Mouse (Mus musculus): Measurements from ENCODE around the gene Vmn1r12. TPM values are rescaled to one million over a fixed set of nuclear protein-coding genes. Genes with fewer than 3 reads are reported as not detected.
"Not testable (repeated sequence)": the region's sequence is repeated elsewhere in the genome, so short reads cannot be mapped to it uniquely, and the experiment has no call there.

Vmn1r12 gene
- not detected in 2 replicates for polyA plus RNA-seq (2016; fragmentation: Nextera tagmentation; extraction: Ambion mirVana)

- Histone ChIP-seq H3K27me3 (no peaks in the 10 kb centered on the region), H3K9ac (no peak within 1 kb of the TSS), H3K27ac (no peak within 1 kb of the TSS), H3K9me3 (no peaks in the 10 kb centered on the region), H3K36me3 (replicated peaks) (no peaks in the 10 kb centered on the region), H3K4me2 (no peak within 1 kb of the TSS), H3K4me1 (no peaks in the 10 kb centered on the region), H3K4me3 (replicated peaks) (no peak within 1 kb of the TSS)
- ATAC-seq (ENCODE audit: low FRiP score), result no peak
- WGBS, result 85% methylated on average over 2 of the region's 2 CpGs
Measured at GRCm38 (mm10) chr6:57156619-57157018, at the start of gene Vmn1r12. Vmn1r12 (plus strand) TSS chr6:57156919.

- Histone ChIP-seq H3K9me3 (no peaks in the 10 kb centered on the region), H3K4me1 (no peaks in the 10 kb centered on the region), H3K27ac (no peak within 1 kb of the TSS), H3K4me3 (replicated peaks) (no peak within 1 kb of the TSS), H3K36me3 (replicated peaks) (no peaks in the 10 kb centered on the region), H3K9ac (no peak within 1 kb of the TSS), H3K27me3 (no peaks in the 10 kb centered on the region), H3K4me2 (no peak within 1 kb of the TSS)
- WGBS, result 91% methylated on average over 3 of the region's 3 CpGs
- no peak for ATAC-seq (ENCODE audit: low FRiP score)
Measured at GRCm38 (mm10) chr6:57109154-57109553, 47.6 kb upstream of the Vmn1r12 start, which contains the start of gene Vmn1r10. Vmn1r10 (plus strand) TSS chr6:57109454.

- no peak within 1 kb of the TSS for H3K27ac ChIP-seq
- 82% methylated on average over 1 of the region's 1 CpGs for WGBS
- H3K4me2 ChIP-seq, result no peak within 1 kb of the TSS
- no peaks in the 10 kb centered on the region for H3K36me3 ChIP-seq (replicated peaks)
- ATAC-seq (ENCODE audit: low FRiP score), result no peak
- H3K4me1 ChIP-seq, result no peaks in the 10 kb centered on the region
- H3K9ac ChIP-seq, result no peak within 1 kb of the TSS
- H3K9me3 ChIP-seq, result no peaks in the 10 kb centered on the region
- no peaks in the 10 kb centered on the region for H3K27me3 ChIP-seq
- no peak within 1 kb of the TSS for H3K4me3 ChIP-seq (replicated peaks)
Measured at GRCm38 (mm10) chr6:57133155-57133554, 23.6 kb upstream of the Vmn1r12 start, which contains the start of gene Vmn1r11. Vmn1r11 (plus strand) TSS chr6:57133455.

GRCm38 (mm10) chr6:57190016-57190415 lies 33.3 kb downstream of the Vmn1r12 start:
- H3K9me3 ChIP-seq; H3K36me3 ChIP-seq (replicated peaks); ATAC-seq (ENCODE audit: low FRiP score); H3K9ac ChIP-seq; H3K27ac ChIP-seq; H3K4me1 ChIP-seq; H3K27me3 ChIP-seq; H3K4me3 ChIP-seq (replicated peaks); H3K4me2 ChIP-seq: not testable (repeated sequence)
- WGBS, result 41% methylated on average over 3 of the region's 3 CpGs

GRCm38 (mm10) chr6:57202990-57203389 lies 46.3 kb downstream of the Vmn1r12 start, which contains the start of gene Vmn1r13:
Vmn1r13 (plus strand) TSS chr6:57203290.
- not testable (repeated sequence) for H3K36me3 ChIP-seq (replicated peaks); H3K4me2 ChIP-seq; H3K9ac ChIP-seq; H3K27ac ChIP-seq; H3K9me3 ChIP-seq; H3K4me3 ChIP-seq (replicated peaks); H3K27me3 ChIP-seq; H3K4me1 ChIP-seq; ATAC-seq (ENCODE audit: low FRiP score)
- 84% methylated on average over 1 of the region's 1 CpGs for WGBS

Other genes starting within 250 kb of the Vmn1r12 start
- gene Nt5c3, start 233.0 kb upstream of the Vmn1r12 start, polyA plus RNA-seq (2016; fragmentation: Nextera tagmentation; extraction: Ambion mirVana), result 85.8 and 86.8 TPM in 2 replicates
- 0.36 and 0.40 TPM in 2 replicates for gene Vmn1r4, start 232.9 kb upstream of the Vmn1r12 start, polyA plus RNA-seq (2016; fragmentation: Nextera tagmentation; extraction: Ambion mirVana)
- not detected in 2 replicates for gene Vmn1r5, start 186.6 kb upstream of the Vmn1r12 start, polyA plus RNA-seq (2016; fragmentation: Nextera tagmentation; extraction: Ambion mirVana)
- gene Vmn1r6, start 159.7 kb upstream of the Vmn1r12 start, polyA plus RNA-seq (2016; fragmentation: Nextera tagmentation; extraction: Ambion mirVana), result not detected in 2 replicates
- not detected in 2 replicates for gene Vmn1r7, start 131.6 kb upstream of the Vmn1r12 start, polyA plus RNA-seq (2016; fragmentation: Nextera tagmentation; extraction: Ambion mirVana)
- gene Vmn1r8, start 124.6 kb upstream of the Vmn1r12 start, polyA plus RNA-seq (2016; fragmentation: Nextera tagmentation; extraction: Ambion mirVana), result not detected in 2 replicates
- gene Vmn1r9, start 90.1 kb upstream of the Vmn1r12 start, polyA plus RNA-seq (2016; fragmentation: Nextera tagmentation; extraction: Ambion mirVana), result not detected in 2 replicates
- not detected in 2 replicates for gene Vmn1r10, start 47.5 kb upstream of the Vmn1r12 start, polyA plus RNA-seq (2016; fragmentation: Nextera tagmentation; extraction: Ambion mirVana)
- gene Vmn1r11, start 23.5 kb upstream of the Vmn1r12 start, polyA plus RNA-seq (2016; fragmentation: Nextera tagmentation; extraction: Ambion mirVana), result not detected in 2 replicates
- gene Vmn1r13, start 46.4 kb downstream of the Vmn1r12 start, polyA plus RNA-seq (2016; fragmentation: Nextera tagmentation; extraction: Ambion mirVana), result not detected in 2 replicates
- not detected in 2 replicates for gene Vmn1r14, start 74.8 kb downstream of the Vmn1r12 start, polyA plus RNA-seq (2016; fragmentation: Nextera tagmentation; extraction: Ambion mirVana)
- gene Vmn1r15, start 101.0 kb downstream of the Vmn1r12 start, polyA plus RNA-seq (2016; fragmentation: Nextera tagmentation; extraction: Ambion mirVana), result not detected in 2 replicates
- not detected in 2 replicates for gene Vmn1r16, start 172.6 kb downstream of the Vmn1r12 start, polyA plus RNA-seq (2016; fragmentation: Nextera tagmentation; extraction: Ambion mirVana)
- not detected in 2 replicates for gene Vmn1r17, start 206.8 kb downstream of the Vmn1r12 start, polyA plus RNA-seq (2016; fragmentation: Nextera tagmentation; extraction: Ambion mirVana)
- not detected in 2 replicates for gene Vmn1r18, start 238.9 kb downstream of the Vmn1r12 start, polyA plus RNA-seq (2016; fragmentation: Nextera tagmentation; extraction: Ambion mirVana)
- gene Vmn1r19, start 246.9 kb downstream of the Vmn1r12 start, polyA plus RNA-seq (2016; fragmentation: Nextera tagmentation; extraction: Ambion mirVana), result not detected in 2 replicates

All from forebrain, embryonic 12.5 days (tissue).